Mouse (Mus musculus) A20 (cell line): ENCODE results near the gene Kcnj6.

Experiments
- DNase-seq: peaks from one replicate; pipeline ENCODE4 v3.0.0-alpha.2; 2011; ENCODE audit warnings: low read depth, low spot score

Gene Kcnj6

DNA sequence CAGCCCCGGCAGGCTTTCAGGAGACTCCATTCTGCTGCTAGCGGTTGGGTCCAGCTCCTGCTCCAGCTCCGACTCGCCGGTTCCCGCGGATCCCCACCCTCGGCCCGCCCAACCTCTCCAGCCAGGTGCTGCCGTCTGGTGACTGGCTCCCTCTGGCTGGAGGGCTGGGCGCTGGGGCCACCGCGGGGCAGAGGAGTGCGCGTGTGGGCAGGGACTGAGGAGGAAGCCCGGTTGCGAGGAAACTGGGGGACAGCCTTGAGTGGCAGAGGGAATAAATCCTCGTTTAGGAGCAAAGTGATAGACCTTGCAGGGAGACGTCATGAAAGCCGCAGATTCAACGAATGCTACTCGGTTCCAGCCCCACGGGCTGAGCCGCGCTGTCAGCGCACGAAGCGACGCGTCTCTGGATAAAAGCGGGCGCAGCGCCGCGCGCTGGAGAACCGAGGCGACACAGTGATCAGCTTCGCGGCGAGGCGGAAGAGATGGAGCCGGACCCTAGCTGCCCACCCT, at the start of gene Kcnj6:
Gene Kcnj6, minus strand, starts transcription at position 362 of the 510 bp plus-strand sequence.
- no peak for DNase-seq

GRCm38 (mm10) chr16:95009937-95010336, 12.4 kb upstream of the Kcnj6 start:
- DNase-seq: peak; percentile 74

DNA sequence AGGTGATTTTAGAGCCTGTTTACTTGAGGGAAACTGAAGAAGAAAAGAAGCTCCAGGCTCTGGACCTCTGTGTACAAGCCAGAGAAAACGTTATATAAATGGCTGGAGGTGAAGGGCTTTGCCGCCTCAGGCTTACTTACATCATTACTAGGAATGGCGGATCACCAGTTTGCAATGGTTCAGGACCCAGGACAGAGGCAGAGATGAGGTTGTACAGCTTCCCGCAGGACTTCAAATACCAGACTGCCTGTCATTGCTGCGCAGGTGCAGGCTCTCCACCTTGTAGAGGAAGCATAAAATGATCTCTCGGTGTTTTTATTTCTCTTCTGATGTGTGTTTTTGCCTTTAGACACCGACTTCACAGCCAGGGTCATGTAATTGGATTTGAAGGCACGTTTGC, 7.1 kb upstream of the Kcnj6 start:
- no peak for DNase-seq

DNA sequence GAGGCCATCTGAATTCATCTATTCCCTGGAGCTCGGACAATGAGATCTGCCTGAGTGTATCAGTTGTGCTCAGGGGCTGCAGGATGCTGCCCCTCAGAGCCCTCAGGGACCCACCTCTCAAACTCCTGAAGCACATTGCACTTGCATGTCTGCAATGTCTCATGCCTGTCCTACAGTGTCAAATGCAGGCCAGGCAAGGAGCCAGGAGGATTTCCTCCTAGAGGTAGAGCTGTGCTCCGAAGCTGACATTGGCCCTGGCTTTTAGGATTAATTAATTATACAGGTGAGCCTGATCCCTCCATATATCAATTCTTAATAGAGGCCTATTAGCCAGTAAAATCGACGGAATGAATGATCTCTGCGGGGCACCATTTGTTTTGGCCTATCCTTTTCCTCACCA, 2.0 kb upstream of the Kcnj6 start:
- DNase-seq: no peak

DNA sequence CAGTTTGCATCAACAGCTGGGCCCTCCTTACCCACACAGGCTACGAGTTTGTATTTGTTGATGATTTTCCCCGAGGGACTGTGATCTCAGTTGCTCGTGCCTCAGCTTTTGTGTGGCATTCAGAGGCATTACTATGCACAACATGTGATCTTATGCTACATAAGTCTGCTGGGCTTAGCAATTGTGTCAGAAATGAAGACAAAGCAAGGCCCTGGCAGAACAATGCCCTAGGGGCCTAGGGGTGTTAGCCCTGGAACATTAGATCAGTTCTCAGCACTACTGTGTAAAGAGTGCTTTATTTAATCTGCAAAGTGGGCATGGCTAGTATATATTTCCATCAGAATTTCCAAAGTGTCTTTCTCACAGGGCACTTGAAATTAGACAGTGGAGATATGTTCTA, 1.5 kb upstream of the Kcnj6 start:
- no peak for DNase-seq

GRCm38 (mm10) chr16:94996791-94997281, 665 bp downstream of the Kcnj6 start:
- DNase-seq: no peak

DNA sequence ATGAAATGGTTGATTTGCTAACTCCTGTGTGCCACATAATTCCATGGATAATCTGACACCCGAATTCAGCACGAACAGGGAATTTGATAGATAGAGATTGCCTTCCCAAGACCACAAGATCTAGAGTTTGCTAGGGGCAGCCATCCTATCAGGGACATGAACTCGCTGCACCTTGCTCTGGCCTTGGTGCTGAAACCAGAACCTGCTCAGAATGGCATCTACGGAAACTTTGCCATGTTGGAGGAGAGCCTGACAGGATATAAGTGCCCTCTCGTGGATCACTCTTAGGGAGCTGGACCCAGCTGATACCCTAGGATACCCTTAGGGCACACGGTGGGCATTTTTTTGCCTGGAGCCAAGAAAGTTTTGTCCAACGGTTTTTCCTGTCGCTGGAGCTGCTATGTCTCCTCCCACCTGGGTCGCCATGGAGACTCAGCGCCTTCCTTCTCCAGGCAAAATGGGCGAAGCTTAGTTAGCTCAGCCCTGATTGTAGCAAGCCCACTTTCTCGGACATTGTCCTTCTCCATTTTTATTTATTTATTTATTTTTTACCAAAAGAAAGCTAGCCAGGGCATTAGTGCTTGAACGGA, 1.9 kb downstream of the Kcnj6 start:
- DNase-seq: peak; percentile 7

- no peak for DNase-seq
These were observed 2.6 kb downstream of the Kcnj6 start for GRCm38 (mm10) chr16:94994924-94995323.

DNA sequence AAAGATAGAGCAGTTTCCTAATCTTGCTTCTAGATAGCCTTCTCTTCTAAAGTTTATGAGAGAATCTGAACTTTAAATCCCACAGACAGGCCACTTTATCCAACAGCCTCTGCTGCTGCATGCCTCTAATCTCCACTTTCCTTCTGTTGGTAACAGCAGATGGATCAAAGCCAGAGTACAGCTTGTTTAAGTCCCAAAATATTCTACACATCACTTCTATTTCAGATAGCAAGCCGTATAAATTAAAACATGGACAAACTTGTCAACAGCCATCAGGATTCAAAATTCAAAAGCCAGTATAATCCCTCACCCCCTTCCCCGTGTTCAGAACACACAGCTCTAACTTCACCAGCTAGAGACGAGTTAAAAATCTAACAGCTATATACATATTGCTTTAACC, 3.4 kb downstream of the Kcnj6 start:
- no peak for DNase-seq

DNA sequence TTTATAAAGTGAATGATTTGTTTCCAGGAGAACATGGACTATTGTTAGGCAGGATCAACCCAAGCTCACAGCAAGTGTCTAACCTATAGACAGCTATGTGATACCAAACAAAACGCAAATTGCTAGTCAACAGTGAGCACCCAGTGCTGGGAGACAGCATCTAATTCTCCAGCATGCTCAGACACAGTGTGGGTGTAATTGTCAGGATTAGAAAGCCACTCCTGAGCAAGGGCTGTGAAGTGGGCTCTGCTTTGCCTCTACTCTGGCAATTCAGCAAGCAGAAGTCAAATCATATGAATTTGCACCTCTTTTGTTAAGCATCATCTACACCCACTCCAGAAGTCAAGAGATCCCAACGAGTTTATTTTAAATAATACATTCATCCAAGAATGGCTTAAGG, 7.4 kb downstream of the Kcnj6 start:
- no peak for DNase-seq

GRCm38 (mm10) chr16:94986731-94987130, 10.8 kb downstream of the Kcnj6 start:
- no peak for DNase-seq

DNA sequence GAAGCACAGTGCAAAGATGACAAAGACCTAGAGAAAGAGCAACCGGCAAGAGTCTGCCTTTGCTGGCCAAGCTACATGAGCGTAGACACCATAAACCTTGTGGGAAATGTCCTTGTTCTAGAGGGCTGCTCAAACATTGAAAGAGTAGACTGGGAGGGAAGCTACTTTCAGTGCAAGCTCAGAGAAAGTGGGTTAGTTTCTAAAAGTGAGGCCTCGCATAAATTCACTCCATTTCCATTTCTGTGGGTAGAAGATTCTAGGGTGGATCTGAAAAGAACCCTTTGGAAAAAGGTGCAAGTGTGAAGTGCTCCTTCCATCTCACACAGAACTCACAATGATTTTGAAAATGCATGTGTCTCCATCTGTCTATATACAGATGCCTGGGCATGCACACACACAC, 13.2 kb downstream of the Kcnj6 start:
- DNase-seq: no peak

- DNase-seq: no peak
These were observed 17.1 kb downstream of the Kcnj6 start for GRCm38 (mm10) chr16:94980374-94980773.

DNA sequence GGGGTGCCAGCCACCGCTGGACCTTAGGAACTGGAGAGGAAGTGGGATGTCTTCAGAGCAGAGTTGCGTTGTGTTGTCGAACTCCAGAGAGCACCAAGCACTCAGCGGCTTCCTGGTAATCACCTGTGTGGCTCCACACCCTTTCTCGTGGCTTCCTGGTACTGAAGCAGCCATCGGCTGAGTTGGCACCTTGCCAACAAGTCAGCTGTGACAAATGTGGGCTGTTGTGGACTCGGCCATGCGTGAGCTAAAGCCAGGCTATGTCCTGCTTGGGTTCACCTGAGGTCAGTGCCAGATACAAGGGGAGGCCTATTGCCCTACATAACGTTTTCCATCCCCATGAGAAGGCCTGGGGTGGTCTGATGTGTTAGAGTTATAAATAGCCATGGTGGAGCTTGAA, 18.0 kb downstream of the Kcnj6 start:
- peak; percentile 22 for DNase-seq

GRCm38 (mm10) chr16:94972080-94972855, 25.2 kb downstream of the Kcnj6 start:
- DNase-seq: peak; percentile 34

GRCm38 (mm10) chr16:94968941-94969340, 28.6 kb downstream of the Kcnj6 start:
- no peak for DNase-seq

GRCm38 (mm10) chr16:94968472-94968871, 29.0 kb downstream of the Kcnj6 start:
- no peak for DNase-seq

DNA sequence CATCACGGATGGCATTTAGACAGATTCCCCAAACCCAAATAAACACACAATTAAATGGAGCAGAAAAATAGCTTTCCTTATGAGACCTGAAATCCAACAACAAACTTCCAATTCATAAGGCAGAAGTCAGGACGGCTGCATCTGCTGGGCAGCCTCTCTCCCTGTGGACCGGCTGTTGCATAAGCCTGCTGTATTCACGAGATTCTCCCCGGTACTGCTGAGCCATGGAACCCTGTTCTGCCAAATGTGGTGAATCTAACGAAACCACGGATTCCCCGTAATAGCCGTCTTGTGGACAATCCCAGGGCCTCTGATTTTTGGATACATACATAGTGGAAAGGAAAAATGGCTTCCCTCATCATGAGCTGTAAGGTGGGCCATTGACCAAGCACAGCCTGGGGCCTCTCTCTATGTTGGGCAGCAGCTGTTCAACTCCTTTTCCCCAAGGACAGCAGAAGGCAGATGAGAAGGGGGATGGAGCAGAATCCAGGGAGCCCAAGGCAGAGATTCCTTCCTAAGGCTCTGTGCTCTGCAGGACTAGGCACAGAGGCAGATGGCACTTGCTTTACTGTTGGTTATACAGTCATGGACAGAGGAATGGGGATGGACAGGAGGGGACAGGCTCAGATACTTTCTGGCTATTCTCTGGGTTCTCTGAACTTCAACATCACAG, 40.2 kb downstream of the Kcnj6 start:
- DNase-seq: no peak

- DNase-seq: peak; percentile 29
These were observed 41.1 kb downstream of the Kcnj6 start for GRCm38 (mm10) chr16:94956410-94956809.

DNA sequence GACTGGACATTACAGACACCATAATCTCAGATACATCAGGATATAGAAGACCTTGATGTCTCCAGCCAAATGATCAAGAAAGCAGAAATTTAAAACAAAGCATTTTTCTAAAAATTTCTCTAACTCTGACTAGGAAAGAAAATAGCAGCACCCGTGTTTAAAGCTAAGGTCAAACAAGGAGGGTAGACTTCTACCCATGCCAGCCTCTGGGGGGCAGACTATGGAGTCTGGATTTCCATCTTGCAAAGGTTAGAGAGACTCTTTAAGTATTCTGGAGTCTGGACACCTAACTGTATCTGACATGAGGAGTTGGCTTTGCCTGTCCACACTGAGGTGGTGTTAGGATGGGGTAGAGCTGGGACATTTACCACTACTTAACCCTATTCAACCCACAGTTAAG, 44.2 kb downstream of the Kcnj6 start:
- DNase-seq: no peak

GRCm38 (mm10) chr16:94949172-94949571, 48.3 kb downstream of the Kcnj6 start:
- DNase-seq: no peak

DNA sequence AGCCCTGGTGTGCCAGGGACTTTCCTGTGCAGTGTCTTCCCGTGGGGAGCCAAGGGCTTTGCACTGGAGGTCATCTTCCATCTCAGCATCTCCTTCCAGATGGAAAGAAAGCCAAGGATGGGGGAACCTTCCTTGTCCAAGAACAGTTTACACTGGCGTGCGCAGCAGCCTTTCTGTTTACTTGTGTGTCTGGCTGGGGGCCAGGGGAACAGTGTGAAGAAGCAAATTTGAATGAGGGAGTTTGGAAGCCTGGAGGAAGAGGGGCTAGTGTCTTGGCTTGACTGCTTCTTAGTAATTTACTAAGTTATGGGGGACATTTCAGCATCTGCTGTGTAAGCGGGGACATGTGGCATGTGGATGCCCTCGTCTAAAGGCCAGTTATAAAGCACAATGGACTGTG, 50.7 kb downstream of the Kcnj6 start:
- DNase-seq: no peak
